Mouse (Mus musculus): ENCODE data around the gene Zpr1.

DNA sequence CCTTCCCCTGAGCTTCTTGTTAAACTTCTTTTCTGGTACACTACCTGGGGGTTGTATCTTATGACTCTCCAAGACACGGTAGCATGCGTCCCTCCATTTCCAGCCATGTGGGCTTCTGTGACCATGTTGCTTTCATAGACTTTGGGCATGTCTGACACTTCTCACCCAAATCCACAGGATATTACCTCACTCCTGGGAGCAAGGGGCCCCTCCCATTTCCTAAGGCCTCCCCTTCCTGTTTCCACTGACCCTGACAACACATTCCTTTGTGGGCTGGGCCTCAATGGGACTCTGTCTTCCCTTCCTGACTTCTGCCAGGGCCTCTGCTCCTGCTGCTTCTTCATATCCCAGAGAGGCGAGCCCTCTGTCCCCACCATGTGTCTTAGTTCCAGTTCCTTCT, 15.3 kb upstream of the Zpr1 start:
- TF ChIP-seq CTCF (IDR thresholded peaks at IDR 0.05; ENCODE audit: low read depth) (no peak), EP300 (IDR thresholded peaks at IDR 0.05; ENCODE audit: low read depth) (no peak)
